Mouse (Mus musculus) adrenal gland, postnatal 25 days (tissue): ENCODE data around the gene Slc16a6. TPM values are rescaled to one million over a fixed set of nuclear protein-coding genes. Genes with fewer than 3 reads are reported as not detected.
A peak's percentile ranks its signal among the peaks of the same experiment; 100 is the strongest.

ENCODE experiments used
- DNase-seq: peaks from one replicate; pipeline ENCODE4 v3.0.0; 2021; ENCODE audit warnings: mixed read lengths
- total RNA-seq: library from RNA; stranded (reverse); gene quantifications from 2 replicates; pipeline ENCODE4 v1.2.3, GENCODE M21; 2021

Gene Slc16a6
- total RNA-seq, 1 experiment from 2014 or later = 0.46 TPM

GRCm38 (mm10) chr11:109487111-109487510 lies 13.7 kb upstream of the Slc16a6 start:
- DNase-seq = no peak

- DNase-seq = peak; percentile 20
Measured at GRCm38 (mm10) chr11:109485398-109486045, 12.1 kb upstream of the Slc16a6 start.

GRCm38 (mm10) chr11:109480440-109480839 lies 7.0 kb upstream of the Slc16a6 start:
- DNase-seq = no peak

- no peak for DNase-seq
Measured at GRCm38 (mm10) chr11:109479575-109480285, 6.3 kb upstream of the Slc16a6 start.

- DNase-seq = no peak
Measured at GRCm38 (mm10) chr11:109477606-109478380, 4.4 kb upstream of the Slc16a6 start.

GRCm38 (mm10) chr11:109476653-109477052 lies 3.3 kb upstream of the Slc16a6 start:
- no peak for DNase-seq

- DNase-seq = no peak
Measured at GRCm38 (mm10) chr11:109476241-109476640, 2.8 kb upstream of the Slc16a6 start.

- no peak for DNase-seq
Measured at GRCm38 (mm10) chr11:109475717-109476116, 2.3 kb upstream of the Slc16a6 start.

GRCm38 (mm10) chr11:109474836-109475235 lies 1.4 kb upstream of the Slc16a6 start:
- no peak for DNase-seq

GRCm38 (mm10) chr11:109474086-109474742 lies 816 bp upstream of the Slc16a6 start:
- no peak for DNase-seq

GRCm38 (mm10) chr11:109472821-109473170 lies 602 bp downstream of the Slc16a6 start:
- no peak for DNase-seq

GRCm38 (mm10) chr11:109472171-109472691 lies 1.2 kb downstream of the Slc16a6 start:
- no peak for DNase-seq

- no peak for DNase-seq
Measured at GRCm38 (mm10) chr11:109470921-109471861, 2.2 kb downstream of the Slc16a6 start.

GRCm38 (mm10) chr11:109470170-109470569 lies 3.2 kb downstream of the Slc16a6 start:
- no peak for DNase-seq

GRCm38 (mm10) chr11:109468133-109468532 lies 5.3 kb downstream of the Slc16a6 start:
- DNase-seq = no peak

- DNase-seq = no peak
Measured at GRCm38 (mm10) chr11:109466987-109467386, 6.4 kb downstream of the Slc16a6 start.

- no peak for DNase-seq
Measured at GRCm38 (mm10) chr11:109465068-109465467, 8.3 kb downstream of the Slc16a6 start.

- DNase-seq = no peak
Measured at GRCm38 (mm10) chr11:109460586-109460985, 12.8 kb downstream of the Slc16a6 start.

- no peak for DNase-seq
Measured at GRCm38 (mm10) chr11:109458165-109458564, 15.2 kb downstream of the Slc16a6 start.

- no peak for DNase-seq
Measured at GRCm38 (mm10) chr11:109456261-109456660, 17.1 kb downstream of the Slc16a6 start.

- no peak for DNase-seq
Measured at GRCm38 (mm10) chr11:109451169-109451568, 22.2 kb downstream of the Slc16a6 start.
